Mouse (Mus musculus): ENCODE data around the gene Tmem206.

The Tmem206 gene

GRCm38 (mm10) chr1:191352786-191353488 lies 27.2 kb downstream of the Tmem206 start:
- DNase-seq (ENCODE audit: low read depth): peak; percentile 87

GRCm38 (mm10) chr1:191353836-191354235 lies 28.1 kb downstream of the Tmem206 start:
- peak; percentile 49 for DNase-seq (ENCODE audit: low read depth)

- no peak for DNase-seq (ENCODE audit: low read depth)
Observed at GRCm38 (mm10) chr1:191356936-191357335, 31.2 kb downstream of the Tmem206 start.

- DNase-seq (ENCODE audit: low read depth): no peak
Observed at GRCm38 (mm10) chr1:191359478-191359877, 33.8 kb downstream of the Tmem206 start.

- no peak for DNase-seq (ENCODE audit: low read depth)
Observed at GRCm38 (mm10) chr1:191362412-191362811, 36.7 kb downstream of the Tmem206 start.

GRCm38 (mm10) chr1:191364477-191364876 lies 38.8 kb downstream of the Tmem206 start:
- DNase-seq (ENCODE audit: low read depth): peak; percentile 63

GRCm38 (mm10) chr1:191368193-191368592 lies 42.5 kb downstream of the Tmem206 start:
- DNase-seq (ENCODE audit: low read depth): no peak

GRCm38 (mm10) chr1:191369140-191369539 lies 43.4 kb downstream of the Tmem206 start:
- no peak for DNase-seq (ENCODE audit: low read depth)

- DNase-seq (ENCODE audit: low read depth): no peak
Observed at GRCm38 (mm10) chr1:191374993-191375643, 49.4 kb downstream of the Tmem206 start.

- no peak for DNase-seq (ENCODE audit: low read depth)
Observed at GRCm38 (mm10) chr1:191375644-191375998, 49.9 kb downstream of the Tmem206 start.

GRCm38 (mm10) chr1:191378080-191378479 lies 52.4 kb downstream of the Tmem206 start:
- no peak for DNase-seq (ENCODE audit: low read depth)

- no peak for DNase-seq (ENCODE audit: low read depth)
Observed at GRCm38 (mm10) chr1:191380843-191381242, 55.1 kb downstream of the Tmem206 start.

- no peak for DNase-seq (ENCODE audit: low read depth)
Observed at GRCm38 (mm10) chr1:191381955-191382736, 56.4 kb downstream of the Tmem206 start.

- DNase-seq (ENCODE audit: low read depth): no peak
Observed at GRCm38 (mm10) chr1:191384786-191385430, 59.2 kb downstream of the Tmem206 start.

GRCm38 (mm10) chr1:191391311-191391710 lies 65.6 kb downstream of the Tmem206 start:
- DNase-seq (ENCODE audit: low read depth): peak; percentile 80

GRCm38 (mm10) chr1:191393536-191393935 lies 67.8 kb downstream of the Tmem206 start:
- DNase-seq (ENCODE audit: low read depth): no peak

- DNase-seq (ENCODE audit: low read depth): peak; percentile 58
Observed at GRCm38 (mm10) chr1:191394126-191394525, 68.4 kb downstream of the Tmem206 start.

GRCm38 (mm10) chr1:191395200-191395599 lies 69.5 kb downstream of the Tmem206 start:
- DNase-seq (ENCODE audit: low read depth): peak; percentile 72

GRCm38 (mm10) chr1:191395871-191396433 lies 70.2 kb downstream of the Tmem206 start:
- DNase-seq (ENCODE audit: low read depth): peak; percentile 58

GRCm38 (mm10) chr1:191396446-191396845 lies 70.7 kb downstream of the Tmem206 start:
- DNase-seq (ENCODE audit: low read depth): peak; percentile 82

GRCm38 (mm10) chr1:191396897-191397849 lies 71.5 kb downstream of the Tmem206 start:
- peak; percentile 100 for DNase-seq (ENCODE audit: low read depth)

Measured in NIH3T3 (cell line).